Mouse (Mus musculus): ENCODE measurements around the gene Wt1.

Gene Wt1

DNA sequence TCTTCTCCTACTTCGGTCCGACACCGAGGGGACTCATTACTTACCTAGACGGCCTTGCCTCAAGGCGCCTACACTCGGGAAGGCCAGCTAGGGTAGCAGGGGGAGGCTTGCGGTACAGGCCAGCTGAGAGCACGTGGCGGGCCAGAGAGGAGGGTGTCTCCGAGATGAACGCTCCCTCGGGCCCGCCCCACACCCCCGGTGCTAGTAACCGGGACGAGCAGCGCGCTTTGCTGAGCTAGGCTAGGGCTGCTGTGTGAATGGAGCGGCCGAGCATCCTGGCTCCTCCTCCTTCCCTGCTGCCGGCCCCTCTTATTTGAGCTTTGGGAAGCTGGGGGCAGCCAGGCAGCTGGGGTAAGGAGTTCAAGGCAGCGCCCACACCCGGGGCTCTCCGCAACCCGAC lies at the start of gene Wt1:
Gene Wt1 (plus strand): TSS at position 251 of the 400 bp plus-strand sequence.
- peak; percentile 39 to 54 for DNase-seq

DNA sequence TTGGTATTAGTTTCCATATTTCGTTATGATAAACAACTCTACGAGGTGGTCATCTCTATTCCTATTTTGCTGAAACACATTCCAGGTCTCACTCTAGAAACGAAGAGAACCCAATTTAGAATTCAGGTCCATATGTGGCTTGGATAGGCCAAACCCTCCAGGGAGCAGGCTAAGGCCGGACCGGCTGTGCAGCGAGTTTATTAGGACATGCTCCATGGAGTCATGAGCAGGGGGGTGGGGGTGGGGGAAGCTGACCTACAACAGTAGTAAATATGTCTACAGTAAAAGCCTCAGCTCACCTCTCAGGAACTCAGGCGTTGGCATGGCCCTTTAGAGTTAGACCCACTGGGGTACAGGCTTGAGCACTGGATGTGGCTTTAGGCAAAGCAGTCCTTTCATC lies 49.2 kb upstream of the Wt1 start:
- DNase-seq = no peak

- no peak for DNase-seq
Observed at GRCm38 (mm10) chr2:105082256-105082790, 44.0 kb upstream of the Wt1 start.

DNA sequence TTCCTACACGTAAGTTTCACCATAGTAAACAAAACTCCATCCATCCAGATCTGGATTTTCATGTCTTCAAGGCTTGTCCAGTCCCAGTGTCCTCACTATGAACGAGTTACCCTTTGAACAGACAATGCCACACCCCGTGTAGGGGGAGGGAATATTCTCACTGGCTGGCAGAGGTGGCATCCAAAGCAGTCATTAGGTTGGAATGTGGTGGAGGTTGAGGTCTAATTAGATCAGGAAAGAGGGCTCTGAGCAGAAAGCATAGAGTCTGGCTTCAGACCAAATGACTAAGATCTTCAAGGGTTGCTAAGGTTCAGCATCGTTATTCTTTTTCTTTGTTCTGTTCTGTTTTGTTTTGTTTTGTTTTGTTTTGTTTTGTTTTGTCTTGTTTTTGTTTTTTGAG lies 42.3 kb upstream of the Wt1 start:
- DNase-seq = no peak

DNA sequence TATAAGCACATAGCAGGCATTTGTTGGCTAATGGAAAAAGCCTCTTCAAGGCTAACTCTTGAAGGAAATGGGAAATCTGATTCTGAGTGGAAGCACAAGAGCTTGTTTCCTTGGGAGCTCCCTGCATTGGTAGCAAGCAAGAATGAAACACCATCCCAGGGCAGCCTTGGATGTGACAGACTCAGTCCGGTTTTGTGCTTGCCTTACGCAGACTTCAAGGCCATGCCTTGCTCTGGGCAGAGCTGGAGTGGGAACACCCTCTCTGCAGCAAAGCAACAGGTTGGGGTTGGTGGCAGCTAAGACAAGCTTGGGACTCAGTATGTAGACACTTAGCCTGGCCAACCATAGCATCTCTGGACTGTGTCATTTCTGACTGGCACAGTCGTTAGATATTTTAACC lies 40.2 kb upstream of the Wt1 start:
- DNase-seq = no peak

GRCm38 (mm10) chr2:105088005-105088404 lies 38.3 kb upstream of the Wt1 start:
- DNase-seq = no peak

GRCm38 (mm10) chr2:105089083-105089482 lies 37.2 kb upstream of the Wt1 start:
- no peak for DNase-seq

- no peak for DNase-seq
Observed at GRCm38 (mm10) chr2:105089581-105090508, 36.5 kb upstream of the Wt1 start.

DNA sequence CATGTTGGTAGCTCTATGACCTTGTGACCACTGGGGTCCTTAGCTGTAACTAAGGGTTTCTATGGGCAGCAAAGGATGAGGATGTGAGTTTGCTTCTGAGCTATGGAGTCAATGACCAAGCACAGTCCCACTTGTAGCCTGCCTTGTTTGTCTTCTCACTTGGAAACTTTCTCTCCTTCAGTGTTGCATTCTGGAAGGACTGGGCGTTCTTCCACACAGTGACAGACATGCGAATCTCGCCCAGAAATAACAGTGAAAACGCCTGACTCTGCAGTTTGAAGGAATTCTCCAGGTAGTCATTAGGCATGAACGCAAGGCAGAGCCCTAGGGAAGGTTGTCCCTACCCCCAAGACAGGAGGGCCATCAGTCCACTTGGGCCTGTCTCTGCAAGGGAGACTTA lies 35.3 kb upstream of the Wt1 start:
- no peak for DNase-seq

GRCm38 (mm10) chr2:105091718-105092117 lies 34.6 kb upstream of the Wt1 start, which contains the start of gene Gm11060:
TSS of gene Gm11060 (plus strand) at chr2:105092018.
- no peak for DNase-seq

- DNase-seq = peak in 1 of 2 experiments; percentile 4
Observed at GRCm38 (mm10) chr2:105097294-105097953, 28.9 kb upstream of the Wt1 start.

GRCm38 (mm10) chr2:105099410-105099809 lies 26.9 kb upstream of the Wt1 start:
- DNase-seq = no peak

DNA sequence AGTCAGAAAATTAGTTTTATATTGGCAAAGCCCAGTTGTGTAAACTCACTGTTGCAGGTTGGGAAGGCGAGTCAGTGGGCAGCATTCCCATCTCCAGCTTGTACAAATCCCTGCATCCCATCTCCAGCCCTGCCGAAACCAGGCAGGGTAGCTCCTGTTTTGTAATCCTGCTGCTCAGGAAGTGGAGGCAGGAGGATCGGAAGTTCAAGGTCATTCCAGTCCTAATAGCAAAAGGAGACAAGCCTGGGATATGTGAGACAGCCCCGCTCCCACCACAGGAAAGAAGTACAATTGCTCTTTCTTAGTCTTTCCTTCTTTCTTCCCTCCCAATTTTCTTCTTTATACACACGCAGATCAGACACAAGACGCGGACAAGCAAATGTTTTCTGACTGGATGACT lies 25.8 kb upstream of the Wt1 start:
- DNase-seq = no peak

- DNase-seq = peak in 1 of 2 experiments; percentile 23
Observed at GRCm38 (mm10) chr2:105108703-105109158, 17.6 kb upstream of the Wt1 start.

DNA sequence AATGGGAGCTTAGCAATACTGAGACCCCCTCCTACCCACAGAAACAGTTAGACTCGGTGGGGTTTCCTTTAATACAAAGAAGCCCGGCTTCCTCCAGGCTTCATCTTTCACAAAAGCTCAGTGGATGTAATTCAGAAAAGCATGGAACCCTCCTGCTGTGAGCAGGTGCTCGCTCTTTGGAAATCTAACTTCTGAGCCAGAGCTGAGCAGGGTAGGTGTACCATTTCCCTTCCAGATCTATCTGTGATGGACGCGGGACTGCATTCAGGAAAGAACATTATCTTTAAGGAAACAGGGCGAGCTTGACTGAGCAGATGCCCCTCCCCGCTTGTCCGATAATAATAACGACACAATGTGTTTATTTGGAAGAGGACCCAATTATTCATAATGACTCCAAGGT lies 12.3 kb upstream of the Wt1 start:
- DNase-seq = no peak

DNA sequence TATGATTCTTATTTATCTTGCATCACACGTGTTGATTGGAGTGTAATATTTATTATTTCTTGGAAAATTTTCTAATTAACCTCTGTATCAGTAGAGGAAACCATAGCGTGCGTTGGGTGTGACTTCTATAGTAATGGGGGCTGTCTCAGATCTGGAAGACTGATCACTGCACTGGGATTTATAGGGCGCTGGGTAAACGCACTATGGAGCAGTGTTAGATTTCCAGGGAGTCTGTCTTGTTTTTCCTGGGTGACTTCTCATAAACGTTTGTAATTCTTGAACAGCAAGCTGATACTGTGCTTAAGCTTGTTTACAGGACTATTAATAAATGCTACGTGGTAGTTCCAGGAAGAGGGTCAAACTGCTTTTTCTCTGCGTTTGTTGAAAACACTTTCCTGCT lies 8.7 kb upstream of the Wt1 start:
- DNase-seq = no peak

- no peak for DNase-seq
Observed at GRCm38 (mm10) chr2:105122216-105122615, 4.1 kb upstream of the Wt1 start.

DNA sequence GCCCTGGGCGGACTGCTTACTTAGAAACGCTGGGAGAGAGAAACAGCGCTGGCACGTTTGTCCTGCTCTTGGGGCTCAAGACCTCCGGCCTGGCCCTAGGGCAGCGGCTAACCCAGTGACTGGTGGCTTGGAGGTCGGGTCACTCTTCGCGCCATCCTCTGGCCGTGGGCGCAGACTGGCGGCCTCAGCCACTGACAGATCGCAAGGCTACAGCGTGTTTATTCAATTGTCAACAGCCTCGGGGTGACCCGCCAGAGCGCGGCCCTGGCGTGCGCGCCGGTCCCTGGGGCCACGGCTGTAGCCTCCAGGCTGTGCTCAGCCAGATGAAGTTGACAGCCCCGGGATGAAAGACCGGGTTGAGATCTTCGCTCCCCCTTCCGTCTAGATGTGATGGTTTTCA lies 3.4 kb upstream of the Wt1 start:
- no peak for DNase-seq

DNA sequence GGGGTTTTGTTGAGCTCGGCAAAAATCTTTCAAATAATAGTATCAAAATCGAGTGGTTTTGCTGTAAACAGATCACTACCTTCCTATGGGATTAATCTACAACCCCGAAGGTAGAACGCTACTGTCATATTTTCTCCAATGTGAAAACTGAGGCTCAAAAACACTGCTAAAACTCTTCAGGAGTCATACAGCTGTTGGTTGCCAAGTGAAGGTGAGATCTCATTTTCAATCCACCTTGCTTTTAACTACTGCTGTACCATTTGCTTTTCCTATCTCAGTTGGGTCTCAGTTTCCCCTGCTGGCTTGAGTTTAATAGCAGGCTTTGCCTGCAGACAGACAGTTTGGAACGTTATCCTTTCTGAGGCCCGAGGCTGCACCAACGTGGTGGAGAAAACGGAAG lies 2.9 kb upstream of the Wt1 start:
- no peak for DNase-seq

DNA sequence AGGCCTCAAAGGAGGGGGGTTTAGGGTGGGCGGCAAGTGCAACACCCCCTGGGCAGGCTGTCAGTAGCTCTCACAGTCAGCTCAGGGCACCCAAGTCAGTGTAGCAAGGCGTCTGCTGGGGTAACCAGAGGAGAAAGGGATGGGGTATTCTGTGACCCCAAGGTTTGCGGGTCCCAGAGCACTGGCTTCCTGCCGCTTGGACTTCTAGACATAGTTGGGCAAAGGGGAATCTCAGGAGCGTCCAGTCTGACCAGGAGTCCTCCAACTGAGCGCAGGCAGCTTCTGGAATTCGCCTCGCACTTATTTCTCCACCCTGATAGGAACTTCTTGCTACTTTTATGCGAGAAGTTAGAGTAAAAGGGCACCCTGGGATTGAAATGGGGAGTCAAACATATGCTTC lies 2.4 kb upstream of the Wt1 start:
- DNase-seq = no peak

DNA sequence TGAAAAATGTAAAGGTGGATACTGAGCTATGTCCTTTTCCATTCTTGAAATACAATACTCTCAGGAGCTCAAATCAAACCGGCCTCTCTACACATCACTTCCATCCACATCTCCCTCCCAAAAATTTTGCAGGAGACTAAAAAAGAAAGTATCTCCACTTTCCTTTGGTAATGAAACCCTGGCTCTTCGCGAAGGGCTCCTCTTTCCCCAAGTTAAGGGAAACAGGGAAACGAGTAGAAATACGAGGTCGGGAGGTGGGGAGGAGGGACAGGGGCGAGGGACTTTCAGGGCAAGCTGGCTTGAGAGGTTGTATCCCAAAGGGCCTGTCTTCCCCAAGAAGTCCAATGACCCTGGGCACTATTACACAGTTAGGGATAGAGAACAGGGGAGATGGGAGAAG lies 1.9 kb upstream of the Wt1 start:
- no peak for DNase-seq

DNA sequence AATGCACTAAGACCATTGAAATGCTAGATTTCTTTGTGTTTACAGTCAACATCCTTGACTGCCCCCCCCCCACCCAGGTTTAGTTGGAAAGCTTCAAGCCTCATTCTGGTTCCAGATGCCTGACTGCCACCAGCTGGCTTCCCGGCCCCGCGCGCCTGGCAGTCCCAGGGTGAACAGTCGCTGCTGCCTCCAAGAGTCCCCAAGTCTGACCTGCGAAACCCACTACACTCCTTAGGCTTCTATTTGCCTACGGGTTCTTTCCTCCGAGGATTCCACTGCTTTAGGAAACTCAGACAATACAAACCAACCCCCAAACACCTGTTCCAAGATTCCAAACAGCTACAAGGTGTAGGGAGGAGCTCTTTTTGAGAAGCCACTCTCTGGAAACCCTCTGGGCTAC lies 1.1 kb upstream of the Wt1 start:
- no peak for DNase-seq

DNA sequence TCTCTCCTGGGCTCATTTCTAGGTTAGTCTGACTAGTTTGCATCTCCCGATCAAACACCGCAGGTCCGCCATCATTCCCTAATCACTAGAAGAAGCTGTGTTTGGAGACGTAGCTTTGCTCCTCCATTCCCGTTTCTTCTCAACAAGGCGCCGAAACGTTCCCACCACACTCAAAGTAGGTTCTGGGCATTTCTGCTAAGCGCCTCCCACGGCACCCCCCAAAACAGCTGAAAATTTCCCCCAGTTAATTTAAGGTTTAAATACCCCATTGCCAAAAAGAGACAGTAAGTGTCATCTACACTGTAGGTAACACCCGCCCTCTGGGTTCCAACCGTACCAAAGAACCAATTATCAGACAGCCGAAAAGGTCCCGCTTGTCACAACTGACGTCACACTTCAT lies 688 bp upstream of the Wt1 start:
- DNase-seq = no peak
